Mouse (Mus musculus): ENCODE results near the gene Atg4d.

The Atg4d gene

DNA sequence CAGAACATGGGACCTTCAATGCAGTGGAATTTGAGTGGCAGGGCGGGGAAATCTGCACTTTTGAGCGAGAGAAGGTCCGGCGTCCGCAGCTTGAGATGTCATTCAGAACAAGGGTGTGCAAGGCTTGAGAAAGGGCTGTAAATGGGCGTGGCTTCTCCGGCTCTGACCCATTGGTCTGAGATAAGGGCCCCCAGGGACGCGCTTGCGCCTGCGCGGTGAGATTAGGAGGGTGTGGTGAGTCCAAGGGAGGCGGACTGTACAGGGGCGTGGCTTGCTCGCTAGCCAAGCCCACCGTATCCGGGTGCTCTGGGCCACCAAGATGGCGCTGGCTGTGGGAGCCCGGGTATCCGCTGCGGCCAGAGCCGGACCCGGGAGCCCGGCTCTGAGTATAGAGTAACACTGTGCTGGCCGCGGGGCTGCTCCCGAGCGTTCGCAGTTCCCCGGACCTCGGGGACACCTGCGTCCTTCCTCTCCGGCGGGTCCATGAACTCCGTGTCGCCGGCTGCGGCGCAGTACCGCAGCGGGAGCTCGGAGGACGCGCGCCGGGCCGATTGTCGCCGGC lies at the start of gene Atg4d:
Gene Atg4d, plus strand, starts transcription at position 294 of the 562 bp plus-strand sequence.
- in situ Hi-C loops (cut with MboI; ENCODE audit: unreplicated experiment in 2 of 2) = no loop called here

DNA sequence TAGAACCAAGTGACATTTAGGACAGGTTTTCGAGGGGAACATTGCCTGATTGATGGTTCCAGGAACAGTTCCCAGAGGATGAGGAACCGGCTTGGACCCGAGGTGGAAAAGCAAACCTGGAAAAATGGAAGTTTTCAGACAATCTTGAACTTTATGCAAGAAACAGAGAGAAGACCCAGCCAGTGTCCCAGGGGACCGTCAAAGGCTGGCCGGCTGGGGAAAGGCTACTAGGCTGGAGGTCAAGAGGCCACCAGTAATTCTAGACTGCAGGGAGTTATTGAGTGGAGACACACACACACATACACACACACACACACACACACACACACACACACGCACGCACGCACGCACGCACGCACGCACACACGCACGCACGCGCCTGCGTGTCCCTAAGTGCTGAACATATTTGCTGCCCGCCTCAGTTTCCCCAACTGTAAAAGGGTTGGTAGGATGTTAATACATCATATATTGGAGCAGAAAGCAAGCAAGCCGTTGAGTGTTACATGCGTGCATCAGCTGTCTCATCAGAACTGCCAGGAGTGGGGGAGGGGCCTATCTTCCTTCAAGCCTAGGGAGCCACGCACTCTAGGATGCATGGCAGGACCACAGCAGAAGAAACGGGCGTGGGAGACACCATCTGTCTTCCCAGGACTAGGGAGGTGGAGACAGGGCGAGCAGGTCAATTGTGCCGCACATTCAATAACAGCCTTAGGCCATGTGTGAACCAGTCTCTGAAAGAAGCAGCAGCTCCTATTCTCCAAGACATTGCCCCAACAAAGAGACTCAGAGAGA lies 48.8 kb upstream of the Atg4d start:
- in situ Hi-C loops (cut with MboI; ENCODE audit: unreplicated experiment in 2 of 2) = no loop called here

DNA sequence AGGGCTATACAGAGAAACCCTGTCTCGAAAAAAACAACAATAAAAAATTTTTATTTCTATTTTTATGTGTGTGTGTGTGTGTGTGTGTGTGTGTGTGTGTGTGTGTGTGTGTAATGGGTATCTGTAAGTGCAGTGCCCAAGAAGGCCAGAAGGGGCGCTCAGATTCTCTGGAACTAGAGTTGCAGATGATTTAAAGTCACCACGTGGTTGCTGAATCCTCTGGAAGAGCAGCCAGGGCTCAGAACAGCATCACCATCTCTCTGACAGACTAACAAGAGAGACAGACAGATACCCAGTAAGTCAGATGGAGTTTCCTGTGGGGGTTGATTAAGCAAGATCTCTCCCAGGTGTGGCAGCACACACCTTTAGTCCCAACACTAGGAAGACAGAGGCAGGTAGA lies 45.3 kb upstream of the Atg4d start:
- in situ Hi-C loops (cut with MboI; ENCODE audit: unreplicated experiment in 2 of 2) = loop anchor here (5.0 to 10.0 kb wide), 5 partner anchors 68 to 192 kb away; partner anchors contain the start of genes Ap1m2 (in 1 of the 2) and Qtrt1 (in 1 of the 2)

DNA sequence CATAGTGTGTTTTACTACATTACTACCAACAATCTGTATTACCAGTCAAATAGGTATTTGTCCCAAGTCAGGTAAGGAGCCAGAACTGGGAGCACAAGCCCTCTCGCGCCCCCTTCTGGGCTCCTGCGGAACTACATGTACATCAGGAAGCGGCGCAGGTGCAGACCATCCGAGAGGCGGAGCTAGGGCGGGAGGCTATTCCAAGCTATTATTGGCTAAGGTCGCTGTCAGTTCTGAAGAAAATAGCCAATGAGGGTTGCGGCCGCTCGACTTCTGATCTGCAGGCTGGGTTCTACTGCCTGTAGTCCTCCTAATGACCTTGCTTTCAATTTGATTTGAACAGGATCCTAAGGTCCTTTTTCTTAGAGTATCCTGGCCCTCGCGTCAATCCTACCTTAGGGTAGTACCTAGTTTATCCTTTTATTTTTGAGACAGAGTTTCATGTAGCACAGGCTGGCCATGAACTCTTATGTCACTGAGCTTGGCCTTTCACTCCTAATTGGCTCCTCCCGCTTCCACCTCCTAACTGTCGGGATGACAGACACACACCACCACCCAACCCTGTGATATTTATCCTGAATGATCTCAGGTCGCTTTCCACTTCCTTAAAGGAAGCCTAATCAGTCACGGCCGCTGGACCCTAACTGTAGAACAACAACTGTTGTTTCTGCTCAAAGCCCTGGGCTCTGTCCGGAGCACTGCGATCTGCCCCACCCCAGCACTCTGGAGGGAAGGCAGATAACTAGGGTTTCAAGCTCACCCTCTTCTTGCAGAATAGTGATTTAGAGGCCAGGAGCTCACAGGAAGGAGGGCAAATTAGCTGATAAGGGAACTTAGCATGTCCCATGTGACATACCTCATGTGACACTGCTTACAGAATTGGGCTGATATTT lies 44.4 kb upstream of the Atg4d start:
- in situ Hi-C loops (cut with MboI; ENCODE audit: unreplicated experiment in 2 of 2) = loop anchor here (5.0 to 10.0 kb wide), 5 partner anchors 68 to 192 kb away; partner anchors contain the start of genes Ap1m2 (in 1 of the 2) and Qtrt1 (in 1 of the 2)

DNA sequence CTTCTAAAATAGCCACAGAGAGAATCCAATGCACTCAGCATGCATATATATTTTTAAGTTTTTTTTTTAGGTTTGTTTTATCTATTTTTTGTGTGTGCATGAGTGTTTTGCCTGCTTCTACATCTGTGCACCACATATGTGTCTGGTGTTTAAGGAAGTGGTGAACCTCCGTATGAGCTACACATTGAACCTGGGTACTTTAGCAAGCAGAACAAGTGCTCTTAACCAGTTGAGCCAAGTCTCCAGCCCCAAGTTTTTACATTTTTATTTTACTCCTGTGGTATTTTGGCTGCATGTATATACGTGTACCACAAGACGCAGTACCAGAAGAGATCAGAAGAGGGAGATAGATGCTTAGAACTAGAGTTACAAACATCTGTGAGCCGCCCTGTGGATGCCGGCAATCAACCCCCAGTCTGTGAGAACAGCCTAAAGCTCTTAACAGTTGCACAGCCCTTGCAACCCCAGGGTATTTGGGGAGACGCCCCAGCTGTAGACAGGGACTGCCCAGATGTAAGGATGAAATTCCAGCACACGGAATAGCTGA lies 43.6 kb upstream of the Atg4d start:
- in situ Hi-C loops (cut with MboI; ENCODE audit: unreplicated experiment in 2 of 2) = loop anchor here (5.0 to 10.0 kb wide), 5 partner anchors 69 to 191 kb away; partner anchors contain the start of genes Ap1m2 (in 1 of the 2) and Qtrt1 (in 1 of the 2)

DNA sequence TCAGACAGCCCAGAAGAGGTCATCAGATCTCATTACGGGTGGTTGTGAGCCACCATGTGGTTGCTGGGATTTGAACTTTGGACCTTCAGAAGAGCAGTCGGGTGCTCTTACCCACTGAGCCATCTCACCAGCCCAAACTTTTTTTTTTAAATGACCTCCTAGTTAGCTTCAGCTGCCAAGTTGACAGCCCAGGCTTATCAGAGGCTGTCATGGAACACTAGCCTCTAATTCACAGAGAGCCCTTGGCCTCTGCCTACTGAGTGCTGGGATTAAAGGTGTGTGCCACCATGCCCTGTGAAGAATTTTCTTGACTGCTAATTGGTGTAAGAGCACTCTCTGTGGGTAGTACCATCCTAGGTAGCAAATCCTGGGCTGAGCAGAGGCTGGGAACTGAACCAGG lies 41.6 kb upstream of the Atg4d start:
- in situ Hi-C loops (cut with MboI; ENCODE audit: unreplicated experiment in 2 of 2) = loop anchor here (5.0 to 10.0 kb wide), 5 partner anchors 71 to 189 kb away; partner anchors contain the start of genes Ap1m2 (in 1 of the 2) and Qtrt1 (in 1 of the 2)

DNA sequence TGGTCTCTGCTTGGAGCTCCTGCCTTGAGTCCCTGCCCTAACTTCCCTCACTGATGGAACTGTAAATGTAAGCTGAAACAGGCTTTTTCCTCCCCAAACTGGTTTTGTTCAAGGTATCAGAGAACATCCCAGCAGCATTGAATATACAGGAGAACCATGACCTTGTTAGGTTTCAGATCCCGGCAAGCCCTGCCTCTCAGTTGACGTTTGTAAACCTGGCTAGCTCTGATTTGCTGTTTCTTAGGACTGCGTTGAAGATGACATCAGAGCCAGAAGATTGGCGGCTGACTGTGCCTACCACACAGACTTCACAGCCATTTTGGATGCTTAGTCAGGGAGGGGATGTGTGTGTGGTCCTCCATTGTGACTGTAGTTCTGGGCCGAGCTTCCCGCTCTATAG lies 41.2 kb upstream of the Atg4d start:
- in situ Hi-C loops (cut with MboI; ENCODE audit: unreplicated experiment in 2 of 2) = loop anchor here (5.0 to 10.0 kb wide), 5 partner anchors 72 to 188 kb away; partner anchors contain the start of genes Ap1m2 (in 1 of the 2) and Qtrt1 (in 1 of the 2)

DNA sequence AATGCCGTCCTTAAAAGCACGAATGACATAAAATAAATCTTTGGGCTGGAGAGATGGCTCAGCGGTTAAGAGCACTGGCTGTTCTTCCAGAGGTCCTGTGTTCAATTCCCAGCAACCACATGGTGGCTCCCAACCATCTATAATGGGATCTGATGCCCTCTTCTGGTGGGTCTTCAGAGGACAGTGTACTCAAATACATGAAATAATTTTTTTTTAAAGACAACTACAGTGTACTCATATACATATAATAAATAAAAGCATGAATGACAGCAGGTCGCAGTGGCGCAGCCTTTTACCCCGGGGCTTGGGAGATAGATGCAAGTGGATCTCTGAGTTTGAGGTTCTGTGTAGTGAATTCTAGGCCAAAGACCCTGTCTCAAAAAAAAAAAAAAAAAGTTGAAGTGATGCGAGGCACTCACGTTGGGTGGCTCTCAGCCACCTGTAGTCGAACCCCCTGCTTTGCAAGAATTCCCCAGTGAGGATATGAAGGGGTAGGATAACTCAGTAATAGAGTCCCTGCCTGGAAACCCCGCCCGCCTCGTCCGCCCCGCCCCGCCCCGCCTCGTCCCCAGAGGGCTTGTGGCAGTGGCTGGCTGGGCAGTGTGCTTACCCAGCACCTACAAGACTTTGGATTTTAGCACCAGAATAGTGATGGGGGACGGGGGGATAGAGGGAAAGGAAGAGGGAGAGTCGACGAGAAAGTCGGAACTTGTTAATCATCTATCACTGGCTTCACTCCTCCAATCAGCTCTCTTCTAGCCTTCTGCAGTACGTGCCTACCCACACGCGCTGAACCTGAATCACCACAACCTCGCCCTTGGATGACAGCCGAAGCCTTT lies 40.3 kb upstream of the Atg4d start:
- in situ Hi-C loops (cut with MboI; ENCODE audit: unreplicated experiment in 2 of 2) = loop anchor here (5.0 to 10.0 kb wide), 5 partner anchors 72 to 188 kb away; partner anchors contain the start of genes Ap1m2 (in 1 of the 2) and Qtrt1 (in 1 of the 2)

DNA sequence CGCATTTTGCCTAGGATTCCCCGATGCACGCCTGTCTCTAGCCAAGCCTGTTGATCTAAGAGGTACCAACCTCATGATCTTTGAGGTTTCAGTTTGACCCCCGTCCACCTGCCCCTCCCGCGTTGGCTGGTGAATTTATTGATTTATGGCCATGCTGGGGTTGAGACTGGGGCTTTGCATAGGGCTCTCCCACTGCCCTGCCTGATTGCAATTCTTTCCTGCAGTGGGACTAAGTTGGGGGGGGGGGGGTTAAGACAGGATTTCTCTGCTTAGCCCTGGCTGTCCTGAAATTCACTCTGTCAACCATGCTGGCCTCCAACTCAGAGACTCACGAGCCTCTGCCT lies 39.7 kb upstream of the Atg4d start:
- in situ Hi-C loops (cut with MboI; ENCODE audit: unreplicated experiment in 2 of 2) = loop anchor here in 1 of 2 experiments (10.0 kb wide), 1 partner anchor 179 kb away; no protein-coding TSS in a partner anchor

DNA sequence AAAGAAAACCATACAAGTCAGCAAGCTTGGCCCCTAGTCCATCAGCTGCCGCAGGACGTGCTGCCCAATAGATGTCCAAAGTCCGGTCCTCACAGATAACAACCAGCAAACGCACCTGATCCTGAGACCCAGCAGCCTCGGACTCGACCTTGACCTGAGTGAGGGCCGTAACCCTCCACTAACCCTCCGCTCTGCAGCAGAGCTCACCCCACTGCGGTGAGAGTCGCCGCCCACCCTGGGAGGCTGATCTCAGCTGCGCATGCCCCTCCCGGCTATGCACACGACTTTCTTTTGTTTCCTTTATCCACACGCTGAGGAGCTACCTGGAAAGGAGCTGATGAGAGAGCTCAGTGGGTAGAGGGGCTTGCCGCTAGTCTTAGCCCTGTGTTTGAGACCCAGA lies 37.8 kb upstream of the Atg4d start:
- in situ Hi-C loops (cut with MboI; ENCODE audit: unreplicated experiment in 2 of 2) = loop anchor here in 1 of 2 experiments (10.0 kb wide), 1 partner anchor 177 kb away; no protein-coding TSS in a partner anchor

DNA sequence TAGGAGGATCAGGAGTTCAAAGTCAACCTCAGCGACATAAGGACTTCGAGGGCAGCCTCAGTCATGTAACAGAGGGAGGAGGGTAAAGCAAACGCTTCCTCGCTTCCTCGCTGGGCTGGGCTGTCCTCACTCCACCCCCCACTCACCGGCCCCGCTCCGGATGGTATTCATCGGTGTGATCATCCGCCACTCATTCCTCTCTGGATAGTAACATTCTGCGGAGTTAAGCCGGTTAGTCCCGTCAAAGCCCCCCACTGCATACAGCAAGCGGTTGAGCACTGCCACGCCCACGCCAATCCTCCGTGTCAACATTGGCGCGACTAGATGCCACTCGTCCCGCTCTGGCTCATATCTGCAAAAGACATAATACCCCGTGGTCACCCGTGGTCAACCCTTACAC lies 33.5 kb upstream of the Atg4d start:
- in situ Hi-C loops (cut with MboI; ENCODE audit: unreplicated experiment in 2 of 2) = loop anchor here in 1 of 2 experiments (5.0 kb wide), 1 partner anchor 81 kb away; the partner anchor contains the start of gene Ap1m2

DNA sequence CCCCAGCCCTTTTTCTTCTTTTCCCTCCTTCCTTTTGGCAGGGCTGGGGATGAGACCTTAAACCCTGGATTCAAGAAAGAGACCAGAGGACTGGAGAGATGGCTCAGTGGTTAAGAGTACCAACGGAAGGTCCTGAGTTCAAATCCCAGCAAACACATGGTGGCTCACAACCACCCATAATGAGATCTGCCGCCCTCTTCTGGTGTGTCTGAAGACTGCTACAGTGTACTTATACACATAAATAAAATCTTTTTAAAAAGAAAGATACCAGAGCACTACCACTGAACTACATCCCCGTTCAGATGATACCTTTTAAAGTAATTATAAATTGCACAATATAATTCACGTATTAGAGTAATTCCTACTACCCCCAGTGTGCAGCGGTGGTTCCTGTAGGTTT lies 32.2 kb upstream of the Atg4d start:
- in situ Hi-C loops (cut with MboI; ENCODE audit: unreplicated experiment in 2 of 2) = loop anchor here in 1 of 2 experiments (5.0 kb wide), 1 partner anchor 79 kb away; the partner anchor contains the start of gene Ap1m2

DNA sequence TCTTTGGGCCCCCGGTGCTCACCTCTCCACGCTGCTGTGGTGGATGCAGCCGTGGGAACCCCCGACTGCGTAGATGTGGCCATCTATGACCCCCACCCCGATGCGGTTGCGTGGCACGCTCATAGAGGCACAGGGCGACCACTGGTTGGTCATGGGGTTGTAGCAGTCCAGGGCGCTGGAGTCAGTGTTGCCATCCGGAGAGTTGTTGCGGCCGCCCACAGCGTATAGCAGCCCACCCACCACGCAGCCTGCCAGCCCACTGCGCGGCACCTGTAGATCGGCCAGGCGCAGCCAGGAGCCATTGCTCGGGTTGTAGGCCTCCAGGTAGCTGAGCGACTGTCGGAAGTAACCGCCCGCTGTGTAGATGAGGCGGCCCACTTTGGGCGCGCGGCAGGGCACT lies 31.7 kb upstream of the Atg4d start:
- in situ Hi-C loops (cut with MboI; ENCODE audit: unreplicated experiment in 2 of 2) = loop anchor here in 1 of 2 experiments (5.0 kb wide), 1 partner anchor 79 kb away; the partner anchor contains the start of gene Ap1m2

DNA sequence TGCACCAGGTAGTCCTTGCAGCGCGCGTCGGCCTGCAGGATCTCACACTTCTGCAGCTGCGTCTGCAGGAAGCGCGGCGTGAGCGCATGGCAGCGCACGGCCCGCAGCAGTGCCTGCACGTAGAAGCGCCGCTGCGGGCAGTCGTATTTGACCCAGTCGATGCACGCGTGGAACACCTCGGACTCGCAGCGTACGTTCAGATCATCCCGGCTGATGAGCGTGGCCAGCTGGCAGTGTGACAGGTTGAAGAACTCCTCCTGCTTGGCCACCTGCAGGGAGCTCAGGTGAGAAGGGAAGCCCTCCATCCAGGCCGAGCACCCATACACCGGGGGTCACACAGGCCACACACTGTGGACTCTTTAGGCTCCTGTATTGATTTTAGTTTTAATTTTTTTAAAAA lies 31.3 kb upstream of the Atg4d start:
- in situ Hi-C loops (cut with MboI; ENCODE audit: unreplicated experiment in 2 of 2) = loop anchor here in 1 of 2 experiments (5.0 kb wide), 1 partner anchor 78 kb away; the partner anchor contains the start of gene Ap1m2

DNA sequence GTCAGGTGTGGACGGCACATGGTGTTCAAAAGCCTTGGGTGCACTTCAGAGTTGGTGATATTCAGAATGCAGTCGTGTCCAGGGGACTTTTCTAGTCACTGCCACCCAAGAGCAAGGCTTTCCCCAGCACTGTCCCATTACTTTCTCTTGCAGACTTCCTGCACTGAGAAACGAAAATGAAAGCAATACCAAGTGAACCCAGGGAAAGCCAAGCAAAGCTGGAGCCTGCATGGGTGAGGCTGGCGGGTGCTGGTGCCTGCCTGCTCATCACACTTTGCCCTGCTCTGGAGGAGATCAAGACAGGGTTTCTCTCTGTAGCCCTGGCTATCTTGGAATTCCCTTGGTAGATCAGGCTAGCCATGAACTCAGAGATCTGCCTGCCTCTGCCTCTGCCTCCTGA lies 29.8 kb upstream of the Atg4d start:
- in situ Hi-C loops (cut with MboI; ENCODE audit: unreplicated experiment in 2 of 2) = no loop called here

DNA sequence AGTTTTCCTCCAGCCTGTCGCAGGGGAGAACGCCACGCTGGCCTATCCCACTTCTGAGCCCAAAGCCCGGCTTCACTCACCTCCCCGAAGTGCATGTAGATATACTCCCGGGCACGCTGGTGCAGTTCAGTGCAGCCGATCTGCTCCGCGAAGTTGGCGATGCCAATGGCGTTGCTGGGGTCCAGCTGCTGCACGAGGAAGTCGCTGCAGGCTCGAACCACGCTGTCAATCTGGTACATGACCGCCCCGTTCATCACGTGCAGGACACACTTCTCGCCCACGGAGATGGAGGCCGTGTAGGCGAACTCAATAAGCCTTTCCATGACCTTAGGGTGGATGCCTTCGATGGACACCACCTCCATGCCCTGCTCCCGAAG lies 28.1 kb upstream of the Atg4d start:
- in situ Hi-C loops (cut with MboI; ENCODE audit: unreplicated experiment in 2 of 2) = no loop called here

DNA sequence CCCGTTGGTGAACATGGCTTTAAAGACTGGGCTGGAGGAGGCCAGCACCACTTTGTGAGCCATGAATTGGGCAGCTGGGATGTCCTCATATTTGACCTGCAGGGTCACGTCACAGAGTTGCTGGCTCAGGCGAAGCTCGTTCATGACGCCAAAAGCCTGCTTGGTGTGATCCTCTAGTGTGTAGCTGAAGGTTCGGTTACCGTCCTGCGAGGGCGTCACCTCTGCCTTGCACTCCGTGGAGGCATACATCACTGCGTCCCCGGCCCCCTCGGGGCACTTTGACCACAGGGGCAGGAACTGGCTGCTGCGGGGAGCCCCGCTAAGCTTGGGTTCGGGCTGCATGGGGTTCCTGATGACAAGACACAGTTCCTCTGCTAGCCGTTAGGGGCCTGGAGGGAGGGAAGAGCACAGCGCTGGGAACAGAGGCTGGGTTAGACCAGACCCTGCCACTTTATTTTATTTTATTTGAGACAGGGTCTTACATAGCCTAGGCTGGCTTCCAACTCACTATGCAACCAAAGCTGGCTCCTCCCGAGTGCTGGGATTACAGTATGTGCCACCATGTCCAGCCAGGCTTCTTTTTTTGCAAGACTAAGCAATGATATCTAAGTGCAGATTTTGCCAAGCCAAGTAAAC lies 27.6 kb upstream of the Atg4d start:
- in situ Hi-C loops (cut with MboI; ENCODE audit: unreplicated experiment in 2 of 2) = no loop called here

DNA sequence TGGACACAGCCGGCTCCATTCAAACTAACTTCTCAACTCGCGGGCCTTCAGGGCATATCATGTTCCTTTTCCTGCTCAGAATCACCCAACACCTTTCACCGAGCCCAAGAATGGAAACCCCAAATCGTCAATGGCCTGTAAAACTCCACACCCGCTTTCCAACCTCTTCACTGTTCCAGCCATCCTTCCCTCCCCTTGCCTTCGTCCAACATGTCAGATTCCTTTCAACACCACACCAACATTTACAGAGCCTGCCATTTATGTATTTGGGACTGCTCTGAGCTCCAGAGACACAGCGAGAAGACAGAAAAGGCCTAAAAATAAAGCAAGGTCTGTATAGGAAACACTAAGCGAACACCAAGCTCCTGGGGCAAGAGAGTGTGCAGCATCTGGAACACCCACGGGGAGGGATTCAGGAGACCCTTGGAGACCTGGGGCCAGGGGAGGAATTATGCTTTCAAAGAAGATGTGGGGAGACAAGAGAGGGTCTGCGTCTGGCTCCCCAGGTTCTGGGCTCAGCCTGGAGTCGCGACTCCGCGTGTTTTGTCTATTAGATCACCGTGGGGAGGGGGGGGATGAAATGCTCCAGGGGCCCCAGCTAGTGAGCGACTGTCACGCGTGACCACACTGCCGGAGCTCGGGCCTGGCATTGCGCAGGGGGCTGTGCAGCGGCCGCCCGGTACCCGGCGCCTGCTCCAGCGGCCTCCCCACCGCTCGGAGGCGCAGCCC lies 26.9 kb upstream of the Atg4d start:
- in situ Hi-C loops (cut with MboI; ENCODE audit: unreplicated experiment in 2 of 2) = no loop called here
